Mouse (Mus musculus) Muller cell, postnatal 12 days (primary cell): ENCODE results near the gene Gatd1.
"Not testable (repeated sequence)": the region's sequence is repeated elsewhere in the genome, so short reads cannot be mapped to it uniquely, and the experiment has no call there.

Source experiments
- DNase-seq: peaks from one replicate; pipeline ENCODE4 v3.0.0-alpha.2; 2015; ENCODE audit errors: inconsistent ontology term

Gene Gatd1

DNA sequence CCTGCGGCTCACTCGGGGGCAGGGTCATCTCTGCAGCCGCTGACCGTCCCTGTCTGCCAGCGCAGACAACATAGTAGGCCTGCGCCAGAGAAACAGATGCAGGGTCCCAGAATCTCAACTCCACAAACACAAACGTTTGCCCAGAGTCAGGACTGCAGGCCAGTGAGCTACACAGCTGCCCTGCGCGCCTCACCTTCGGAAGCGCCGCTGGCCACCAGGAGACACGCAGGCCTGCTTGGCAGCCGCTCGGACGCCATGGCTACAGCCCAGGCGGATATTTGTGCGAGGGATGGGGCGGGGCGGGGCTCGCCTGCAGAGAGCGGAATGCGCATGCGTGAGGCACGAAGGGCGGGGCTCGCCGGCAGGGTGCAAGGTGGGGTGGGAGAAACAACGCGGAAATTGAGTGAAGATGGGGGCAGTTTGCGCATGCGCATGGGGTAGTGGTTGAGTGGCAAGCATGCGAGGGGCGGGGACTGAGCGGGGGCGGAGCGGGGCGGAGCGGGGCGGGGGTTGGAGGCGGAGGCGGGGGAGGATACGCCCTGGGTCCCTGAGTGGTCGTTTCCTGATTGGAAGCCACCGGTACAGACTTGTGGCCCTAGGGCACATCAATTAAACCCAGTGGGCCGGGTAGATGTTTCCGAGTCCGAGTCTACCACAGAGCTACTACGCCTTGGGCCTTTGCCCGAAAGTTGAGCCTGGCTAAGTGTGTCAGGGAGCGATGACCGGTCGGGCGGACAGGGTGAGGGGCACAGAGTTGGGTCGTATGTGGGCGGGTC is at the start of gene Gatd1:
Gatd1 (minus strand) TSS at position 328 of the 776 bp plus-strand sequence.
- peak; percentile 98 for DNase-seq

DNA sequence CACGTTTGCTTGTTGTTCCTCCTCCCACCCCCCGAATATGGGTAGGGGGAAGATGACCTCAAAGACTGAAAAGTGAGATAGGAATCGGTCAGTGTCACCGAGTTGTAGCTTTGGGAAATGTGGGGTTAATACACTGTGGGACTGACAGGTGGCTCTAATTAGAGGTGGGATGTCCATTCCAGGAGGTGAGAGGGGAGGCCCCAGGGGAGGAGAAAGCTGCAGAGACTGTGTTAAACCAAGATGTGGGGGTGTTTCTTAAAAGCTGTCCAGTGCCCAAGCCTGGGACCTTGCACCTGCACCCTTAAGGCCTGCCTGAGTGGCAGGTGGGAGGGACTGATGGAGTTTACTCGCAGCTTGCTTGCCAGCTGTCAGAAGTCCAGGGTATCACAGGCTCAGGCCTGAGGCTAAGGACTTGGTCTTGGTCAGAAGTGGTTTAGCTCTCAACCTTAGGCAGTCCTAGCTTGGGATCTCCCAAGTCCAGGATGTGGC is 48.4 kb upstream of the Gatd1 start:
- DNase-seq: no peak

DNA sequence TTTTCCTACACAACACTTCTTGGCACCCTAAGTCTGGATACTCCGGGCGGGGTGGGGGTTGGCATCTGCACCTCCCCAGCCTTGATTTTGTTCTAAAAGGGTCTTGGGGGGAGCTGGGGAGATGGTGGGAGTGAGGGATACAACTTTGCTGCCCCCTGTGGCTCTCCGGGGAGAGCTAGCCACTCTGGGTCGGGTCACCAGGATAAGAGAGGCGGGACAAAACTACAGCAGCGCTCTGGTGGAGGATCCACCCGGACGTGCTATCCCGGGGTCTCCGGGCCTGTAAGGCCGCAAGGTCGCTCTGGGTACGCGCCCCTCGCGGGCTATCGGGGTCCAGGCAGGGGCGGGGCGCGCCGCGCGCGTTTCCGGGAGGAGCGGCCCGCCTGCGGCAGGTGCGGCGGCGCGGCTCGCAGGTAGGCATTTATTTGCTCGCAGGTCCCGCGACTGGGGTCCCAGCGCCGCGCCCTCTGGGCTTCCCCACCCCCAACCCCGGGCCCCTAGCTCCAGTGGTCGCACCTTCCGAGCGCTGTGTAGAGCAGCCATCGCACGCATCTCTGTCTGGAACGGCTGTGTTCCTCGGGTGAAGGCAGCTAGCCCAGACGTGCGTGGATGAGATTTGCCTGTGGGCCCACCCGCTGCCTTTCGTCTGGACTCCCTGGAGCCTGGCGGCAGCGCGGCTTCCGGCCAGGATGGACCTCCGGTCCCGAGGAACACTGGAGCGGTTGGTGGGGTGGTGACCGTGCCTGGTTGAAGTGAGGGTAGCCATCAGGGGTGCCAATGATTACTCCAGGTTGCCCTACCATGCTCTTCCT is 47.8 kb upstream of the Gatd1 start:
- no peak for DNase-seq

DNA sequence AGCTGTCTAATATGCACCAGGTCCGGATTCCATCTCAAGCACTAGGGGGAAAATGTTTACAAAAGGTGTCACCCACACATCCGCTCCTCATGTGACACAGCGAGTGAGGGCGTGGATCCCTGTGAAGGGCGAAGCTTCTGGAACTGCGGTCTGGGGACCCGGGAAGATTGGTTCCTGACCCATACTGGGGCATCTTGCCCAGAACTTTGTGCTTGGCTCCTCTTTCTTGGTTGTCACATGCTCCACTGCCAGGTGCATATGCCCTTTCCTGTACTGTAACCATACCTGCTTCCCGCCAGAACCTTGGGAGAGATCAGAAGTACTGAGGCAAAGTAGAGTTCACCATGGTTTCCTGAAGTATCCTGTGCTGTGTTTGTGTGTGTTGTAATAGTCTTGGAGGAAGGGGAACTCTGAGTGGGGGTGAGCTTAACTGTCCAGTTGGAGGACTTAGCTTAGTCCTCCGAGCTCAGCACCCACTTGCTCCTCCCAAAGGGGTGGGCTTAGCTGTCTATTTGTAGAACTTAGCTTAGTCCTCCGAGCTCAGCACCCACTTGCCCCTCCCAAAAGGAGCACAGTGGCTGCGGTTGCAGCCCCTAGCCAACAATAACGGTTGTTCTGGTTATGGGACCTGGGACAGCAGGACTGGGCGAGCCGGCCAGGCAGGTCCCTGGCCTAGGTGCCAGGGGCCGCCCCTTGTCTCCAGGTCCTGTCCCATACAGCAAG is 46.6 kb upstream of the Gatd1 start, which contains the start of gene Cracr2b:
Cracr2b (plus strand) TSS at position 704 of the 723 bp plus-strand sequence.
- DNase-seq: no peak

DNA sequence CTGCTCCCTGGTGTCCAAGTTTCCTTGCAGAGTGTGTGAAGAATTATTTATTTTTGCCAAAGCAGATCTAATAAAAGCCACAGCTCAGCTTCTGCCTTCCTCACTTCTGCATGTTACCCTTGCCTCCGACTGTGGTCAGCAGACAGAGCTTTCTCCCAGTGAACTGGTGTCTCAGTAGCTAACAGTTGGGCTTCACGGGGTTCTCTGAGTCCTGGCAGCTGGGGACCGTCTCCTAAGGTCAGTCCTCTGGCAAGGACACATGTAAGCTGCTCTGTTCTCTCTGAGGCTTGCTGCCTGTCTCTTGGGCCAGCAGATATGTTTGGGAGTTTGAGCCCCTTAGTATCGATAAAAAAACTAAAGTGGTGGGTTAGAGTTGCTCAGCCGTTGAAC is 46.1 kb upstream of the Gatd1 start:
- no peak for DNase-seq

DNA sequence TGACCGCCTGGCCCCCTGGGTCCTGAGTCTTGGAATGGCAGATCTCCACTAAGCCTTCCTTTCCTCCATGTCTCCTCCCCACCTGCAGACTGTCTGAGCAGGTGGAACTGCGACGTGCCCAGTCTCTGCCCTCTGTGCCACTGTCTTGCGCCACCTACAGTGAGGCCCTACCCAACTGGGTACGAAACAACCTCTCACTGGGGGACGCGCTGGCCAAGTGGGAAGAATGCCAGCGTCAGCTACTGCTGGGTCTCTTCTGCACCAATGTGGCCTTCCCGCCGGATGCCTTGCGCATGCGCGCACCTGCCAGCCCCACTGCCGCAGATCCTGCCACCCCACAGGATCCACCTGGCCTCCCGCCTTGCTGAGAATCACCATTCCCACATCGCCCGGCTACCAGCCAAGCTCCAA is 45.4 kb upstream of the Gatd1 start:
- DNase-seq: no peak

DNA sequence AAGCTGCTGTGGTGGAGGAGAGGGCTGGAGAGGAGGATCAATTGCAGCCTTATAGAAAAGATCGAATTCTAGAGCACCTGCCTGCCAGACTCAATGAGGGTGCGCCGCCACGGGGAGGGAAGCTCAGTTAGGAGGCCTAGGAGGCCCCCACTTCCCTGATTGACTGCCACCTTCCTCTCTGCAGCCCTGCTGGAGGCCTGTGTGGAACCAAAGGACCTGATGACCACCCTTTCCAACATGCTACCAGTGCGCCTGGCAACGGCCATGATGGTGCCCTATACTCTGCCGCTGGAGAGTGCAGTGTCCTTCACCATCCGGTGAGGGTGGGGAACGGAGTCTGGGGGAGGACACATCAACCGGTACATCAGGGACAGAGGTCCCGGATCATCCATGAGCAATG is 44.7 kb upstream of the Gatd1 start:
- no peak for DNase-seq

DNA sequence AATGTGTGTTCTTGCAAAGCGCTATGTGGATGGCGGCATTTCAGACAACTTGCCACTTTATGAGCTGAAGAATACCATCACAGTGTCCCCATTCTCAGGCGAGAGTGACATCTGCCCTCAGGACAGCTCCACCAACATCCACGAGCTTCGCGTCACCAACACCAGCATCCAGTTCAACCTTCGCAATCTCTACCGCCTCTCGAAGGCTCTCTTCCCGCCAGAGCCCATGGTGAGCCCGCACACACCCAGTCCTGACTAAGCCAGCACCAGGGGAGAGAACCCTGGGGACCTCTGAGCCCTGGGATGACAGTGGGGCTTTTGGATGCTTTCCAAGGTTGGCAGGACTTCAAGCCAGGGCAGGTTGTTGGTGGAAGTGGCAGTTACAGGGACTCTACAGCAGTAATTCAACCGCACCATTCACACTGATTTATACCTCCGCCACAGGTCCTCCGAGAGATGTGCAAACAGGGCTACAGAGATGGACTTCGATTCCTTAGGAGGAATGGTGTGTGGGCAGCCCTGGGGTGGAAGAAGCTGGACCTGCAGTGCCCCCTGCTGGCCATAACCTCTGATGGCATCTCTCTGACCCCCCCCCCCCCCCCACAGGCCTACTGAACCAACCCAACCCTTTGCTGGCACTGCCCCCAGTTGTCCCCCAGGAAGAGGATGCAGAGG is 44.2 kb upstream of the Gatd1 start:
- no peak for DNase-seq

DNA sequence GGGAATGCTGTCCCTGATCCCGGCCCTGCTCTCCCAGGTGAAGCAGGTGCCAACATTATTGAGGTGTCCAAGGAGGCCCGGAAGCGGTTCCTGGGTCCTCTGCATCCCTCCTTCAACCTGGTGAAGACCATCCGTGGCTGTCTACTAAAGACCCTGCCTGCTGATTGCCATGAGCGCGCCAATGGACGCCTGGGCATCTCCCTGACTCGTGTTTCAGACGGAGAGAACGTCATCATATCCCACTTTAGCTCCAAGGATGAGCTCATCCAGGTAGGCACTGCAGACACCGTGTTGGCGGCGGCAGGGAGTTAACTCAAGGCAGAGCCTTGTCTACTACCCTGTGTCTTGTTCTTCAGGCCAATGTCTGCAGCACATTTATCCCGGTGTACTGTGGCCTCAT is 43.3 kb upstream of the Gatd1 start:
- no peak for DNase-seq

DNA sequence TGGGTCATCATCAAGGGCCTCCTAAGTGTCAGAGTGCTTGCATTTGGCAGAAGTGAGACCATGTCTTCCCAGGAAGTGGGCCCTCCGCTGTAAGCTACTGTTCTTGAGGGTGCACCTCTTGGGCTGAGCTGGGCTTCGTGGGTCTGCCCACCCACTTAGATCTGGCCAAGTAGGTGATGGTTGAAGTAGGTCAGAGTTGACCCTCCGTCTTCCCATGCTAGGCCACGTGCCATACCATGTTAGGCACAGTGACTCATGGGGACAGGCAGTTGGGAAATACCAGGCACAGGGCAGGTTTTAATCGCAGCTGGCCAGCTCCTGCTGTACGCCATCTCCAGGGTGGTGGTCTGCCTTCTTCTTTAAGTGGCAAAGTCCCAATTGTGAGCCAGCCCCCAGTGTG is 42.8 kb upstream of the Gatd1 start:
- DNase-seq: no peak

DNA sequence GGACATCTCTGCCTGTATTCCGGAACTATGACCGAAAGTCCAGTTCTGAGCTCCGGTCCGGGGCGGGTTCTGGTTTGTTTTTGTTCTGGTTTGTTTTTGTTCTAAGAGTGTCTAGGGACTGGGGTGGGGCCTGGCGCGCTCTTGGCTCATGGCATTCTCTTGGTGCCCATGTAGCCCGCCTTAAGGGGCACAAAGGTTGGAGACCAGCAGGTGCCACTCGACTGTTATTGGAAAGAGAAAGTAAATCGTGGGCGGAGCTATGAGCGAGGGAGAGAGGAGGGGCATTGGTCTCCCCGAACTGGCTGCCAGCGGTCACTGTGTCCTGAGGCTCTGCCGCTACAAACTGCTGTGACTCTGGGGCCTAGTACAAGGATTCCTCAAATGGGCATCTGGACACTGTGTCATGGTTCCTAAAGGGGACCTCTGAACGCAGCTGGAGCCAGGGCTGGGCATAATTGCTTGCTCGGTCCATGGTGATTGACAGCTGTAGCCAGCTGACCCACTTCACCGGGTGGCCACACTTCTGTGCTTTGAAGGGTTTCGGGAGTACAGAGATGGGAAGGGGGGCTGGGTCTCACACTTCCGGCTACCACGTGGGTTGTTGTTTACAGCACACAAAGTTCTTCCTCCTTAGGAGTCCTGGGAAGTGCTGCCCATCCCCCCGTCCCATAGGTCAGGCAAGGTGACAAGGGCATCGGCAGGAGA is 41.8 kb upstream of the Gatd1 start:
- peak; percentile 76 for DNase-seq

DNA sequence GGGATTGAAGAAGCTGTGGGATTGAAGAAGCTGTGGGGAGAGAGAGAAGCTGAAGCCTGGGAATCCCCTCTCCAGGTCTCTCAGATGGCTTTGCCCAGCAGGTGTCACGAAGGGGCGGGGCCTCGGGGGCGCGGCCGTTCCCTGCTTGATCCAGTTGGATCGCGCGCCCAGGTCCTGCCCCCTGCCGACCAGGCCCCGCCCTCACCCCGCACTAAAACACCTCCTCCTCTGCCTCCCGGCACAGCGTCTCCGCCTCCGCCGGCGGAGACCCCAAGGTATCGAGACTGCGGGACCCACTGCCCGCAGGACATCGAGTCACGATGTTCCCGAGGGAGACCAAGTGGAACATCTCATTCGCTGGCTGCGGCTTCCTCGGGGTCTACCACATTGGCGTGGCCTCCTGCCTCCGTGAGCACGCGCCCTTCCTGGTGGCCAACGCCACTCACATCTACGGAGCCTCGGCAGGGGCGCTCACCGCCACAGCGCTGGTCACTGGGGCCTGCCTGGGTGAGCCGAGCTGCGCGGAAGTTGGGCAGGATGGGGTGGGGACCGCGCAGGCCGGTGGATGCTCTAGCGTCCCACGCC is 41.1 kb upstream of the Gatd1 start, which contains the start of gene Pnpla2:
Pnpla2 (plus strand) TSS at position 232 of the 585 bp plus-strand sequence.
- peak; percentile 97 for DNase-seq

DNA sequence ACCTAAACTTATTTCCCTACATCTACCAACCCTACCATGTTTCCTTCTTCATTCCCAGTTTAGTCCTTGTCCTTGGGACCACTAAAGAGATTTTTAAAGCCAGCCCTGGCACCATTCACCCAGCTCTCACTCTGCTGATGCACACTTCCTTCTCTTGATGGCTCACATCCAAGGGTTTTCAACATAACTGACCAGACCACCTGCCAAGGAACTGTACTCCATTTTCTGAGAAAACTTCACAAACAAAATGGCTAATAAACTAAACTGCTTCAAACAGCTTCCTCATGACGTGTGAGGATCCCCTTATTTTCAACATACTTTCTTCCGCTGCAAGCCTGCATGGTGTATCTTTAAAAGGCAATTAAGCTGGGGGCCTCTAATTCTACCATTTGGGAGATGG is 39.7 kb upstream of the Gatd1 start:
- no peak for DNase-seq

DNA sequence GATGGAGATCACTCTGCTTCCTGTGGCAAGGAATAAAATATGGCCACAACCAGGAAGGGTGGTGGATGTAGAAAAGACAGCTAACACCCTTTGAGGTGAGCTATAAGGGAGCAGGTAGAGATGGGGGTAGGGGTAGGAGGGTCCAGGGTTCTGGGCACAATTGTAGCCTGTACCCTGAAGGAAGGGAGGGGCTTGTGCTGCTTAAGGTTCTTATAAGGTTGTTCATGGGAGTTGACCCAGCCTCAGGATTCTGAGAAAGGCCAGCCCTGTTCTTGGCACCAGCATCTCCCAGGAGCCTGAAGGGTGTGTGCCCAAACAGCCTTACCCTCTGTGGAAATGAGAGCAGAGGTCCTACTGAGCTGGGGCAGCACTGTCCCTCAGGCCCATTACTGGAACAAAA is 38.0 kb upstream of the Gatd1 start:
- no peak for DNase-seq

DNA sequence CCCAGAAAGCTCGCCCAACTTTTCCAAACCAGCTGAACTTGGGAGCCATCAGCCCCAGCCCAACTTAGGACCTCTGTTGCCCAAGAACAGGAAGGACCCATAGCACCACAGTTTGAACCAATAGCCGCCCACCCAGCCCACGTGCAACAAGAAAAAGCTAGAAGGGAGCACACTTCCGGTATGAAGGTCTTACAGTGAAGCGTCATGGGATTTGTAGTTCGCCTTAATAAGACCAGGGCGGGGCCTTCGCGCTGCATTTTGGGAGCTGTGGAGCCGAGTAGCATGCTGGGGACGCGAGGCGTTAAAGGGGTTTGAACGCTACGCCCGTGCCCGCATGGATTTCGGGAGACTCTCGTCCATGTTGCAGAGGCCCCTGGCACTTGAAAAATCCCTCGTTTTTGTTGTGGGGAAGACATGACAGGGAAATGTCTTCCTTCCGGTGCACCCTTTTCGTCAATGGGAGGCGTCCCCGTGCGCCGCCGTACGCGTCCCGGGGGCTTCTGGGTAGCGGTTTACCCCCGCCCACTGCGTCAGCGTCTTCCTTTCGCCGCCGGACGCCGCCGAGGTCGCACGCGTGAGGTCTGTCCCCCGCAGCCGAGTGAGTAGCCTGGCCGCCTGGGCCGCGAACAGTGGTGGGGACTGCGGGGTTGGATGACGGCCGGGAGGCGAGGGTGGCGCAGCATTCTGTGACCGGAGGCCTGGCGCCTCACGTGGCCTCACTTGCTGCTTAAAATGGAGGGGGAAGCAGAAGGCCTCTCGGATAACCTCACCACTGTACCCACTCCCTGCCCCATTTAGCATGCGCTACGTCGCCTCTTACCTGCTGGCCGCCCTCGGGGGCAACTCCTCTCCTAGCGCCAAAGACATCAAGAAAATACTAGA is 33.4 kb upstream of the Gatd1 start, which contains the start of gene Rplp2:
Rplp2 (plus strand) TSS at position 261 of the 882 bp plus-strand sequence.
- DNase-seq: peak; percentile 95

DNA sequence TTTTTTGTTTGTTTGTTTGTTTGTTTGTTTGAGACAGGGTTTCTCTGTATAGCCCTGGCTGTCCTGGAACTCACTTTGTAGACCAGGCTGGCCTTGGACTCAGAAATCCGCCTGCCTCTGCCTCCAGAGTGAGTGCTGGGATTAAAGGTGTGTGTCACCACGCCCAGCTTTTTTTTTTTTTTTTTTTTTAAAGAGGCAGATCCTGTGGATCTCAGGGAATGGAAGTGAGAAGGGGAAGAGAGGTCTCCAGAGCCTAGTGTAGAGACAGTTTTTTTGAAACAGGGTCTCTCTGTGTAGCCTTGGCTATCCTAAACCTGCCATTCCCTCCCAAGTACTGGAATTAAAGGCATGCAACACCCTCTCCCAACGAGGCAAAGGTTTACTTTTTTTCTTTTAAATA is 32.4 kb upstream of the Gatd1 start:
- not testable (repeated sequence) for DNase-seq

DNA sequence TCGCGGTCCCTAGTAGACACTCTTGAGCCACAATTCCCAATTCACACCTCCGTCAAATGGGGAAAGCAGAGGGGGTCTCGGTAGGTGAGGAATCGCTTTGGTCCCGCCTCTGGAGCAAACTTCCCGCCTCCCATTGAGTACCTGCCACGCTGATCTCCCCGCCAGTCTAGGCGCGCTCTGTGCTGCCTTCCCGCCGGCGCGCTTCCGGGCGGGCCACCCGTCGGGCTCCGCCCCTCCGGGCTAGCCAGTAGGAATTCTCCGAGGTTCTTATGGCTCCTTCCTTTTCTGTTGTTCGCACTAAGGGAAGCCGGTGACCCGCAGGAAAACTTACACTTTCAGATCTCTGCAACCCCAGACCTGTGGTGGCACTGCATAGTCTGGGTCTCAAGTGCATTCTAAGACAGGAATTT is 29.9 kb upstream of the Gatd1 start, which contains the start of gene Pidd1:
Pidd1 (minus strand) TSS at position 198 of the 410 bp plus-strand sequence.
- peak; percentile 84 for DNase-seq

DNA sequence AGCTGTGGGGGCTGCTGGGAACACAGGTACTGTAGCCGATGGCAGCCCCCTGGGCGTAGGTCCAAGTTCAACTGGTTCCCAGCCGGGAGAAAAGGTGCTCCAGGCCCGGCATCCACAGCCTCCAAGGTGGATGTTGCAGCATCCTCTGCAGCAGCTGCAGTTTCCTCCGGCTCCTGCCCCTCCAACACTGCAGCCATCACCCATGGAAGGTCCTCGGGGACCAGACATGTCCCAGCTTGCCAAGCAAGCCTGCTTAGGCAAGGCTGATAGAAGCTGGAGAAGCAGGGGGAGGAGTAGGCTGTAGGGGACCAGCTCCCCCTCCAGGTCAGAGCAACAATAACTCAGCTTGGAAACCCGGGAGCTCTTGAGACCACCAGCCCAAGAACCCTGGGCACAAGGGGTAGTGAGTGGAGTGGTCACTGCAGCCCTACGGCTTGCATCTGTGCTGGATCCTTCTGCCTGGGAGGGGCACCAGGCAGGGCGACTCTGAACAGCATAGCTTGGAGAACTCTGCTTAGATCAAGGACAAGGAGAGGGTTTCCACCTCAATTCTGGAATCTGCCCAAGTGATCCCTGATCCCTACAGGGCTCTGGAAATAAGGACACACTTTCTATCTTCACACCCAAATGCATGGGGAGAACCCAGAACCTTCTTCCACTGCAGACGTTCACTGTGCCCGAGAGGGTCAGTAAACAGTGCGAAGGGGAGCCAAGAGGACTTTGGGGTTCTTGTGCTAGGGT is 29.3 kb upstream of the Gatd1 start:
- peak; percentile 69 for DNase-seq
